Mouse (Mus musculus) stomach, postnatal 0 days (tissue): Measurements from ENCODE around the gene Taf13.

Source experiments
- CTCF ChIP-seq: IDR thresholded peaks from 2 replicates; pipeline ENCODE4 v1.5.1; 2016; ENCODE audit warnings: antibody characterized with exemption, low read depth, mild to moderate bottlenecking, moderate library complexity
- EP300 ChIP-seq: optimal IDR thresholded peaks from 2 replicates; pipeline ENCODE3; 2016; ENCODE audit warnings: antibody characterized with exemption

DNA sequence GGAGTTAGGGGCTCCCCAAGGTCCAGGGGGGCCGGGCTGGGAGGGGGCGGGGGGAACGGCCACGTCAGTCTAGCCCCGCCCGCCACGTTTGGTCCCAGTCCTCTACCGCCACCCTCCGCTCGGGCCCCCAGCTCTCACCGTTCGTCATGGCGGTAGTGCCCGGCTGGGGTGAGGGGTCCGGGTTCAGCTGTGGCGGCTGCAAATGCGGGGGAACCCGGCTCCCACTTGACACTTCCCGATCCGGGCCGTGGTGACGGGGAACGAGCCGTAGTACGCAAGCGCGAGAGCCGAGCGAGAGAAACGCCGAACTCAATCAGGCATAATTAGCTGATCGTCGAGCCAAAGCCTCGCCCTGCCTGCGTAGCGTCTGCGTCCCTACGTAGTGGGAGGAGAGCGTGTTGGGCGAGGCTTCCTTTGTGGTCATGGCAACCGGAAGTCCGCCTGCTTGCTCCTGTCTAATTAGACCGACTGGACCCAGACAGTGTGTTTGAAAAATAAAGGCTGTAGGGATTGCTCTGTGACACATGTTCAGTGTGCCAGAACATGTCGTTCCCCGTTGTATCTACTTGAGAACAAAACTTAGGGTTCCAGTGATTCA, 9.3 kb upstream of the Taf13 start, which contains the start of gene Tmem167b:
- TF ChIP-seq EP300 (no peak), CTCF (peak; percentile 33)
